Mouse (Mus musculus) kidney, postnatal 10 days (tissue): ENCODE measurements around the gene Rgs13.

Experiments
- DNase-seq: peaks from one replicate; pipeline ENCODE4 v3.0.0; 2021; ENCODE audit warnings: mixed read lengths

Gene Rgs13

GRCm38 (mm10) chr1:144177166-144177565 lies at the start of gene Rgs13:
Rgs13 (minus strand) TSS chr1:144177372.
- no peak for DNase-seq

GRCm38 (mm10) chr1:144215230-144215629 lies 38.1 kb upstream of the Rgs13 start:
- DNase-seq = no peak

- DNase-seq = no peak
These were observed 33.7 kb upstream of the Rgs13 start for GRCm38 (mm10) chr1:144210912-144211311.

GRCm38 (mm10) chr1:144206281-144207061 lies 29.3 kb upstream of the Rgs13 start:
- DNase-seq = no peak

GRCm38 (mm10) chr1:144204766-144205165 lies 27.6 kb upstream of the Rgs13 start:
- DNase-seq = no peak

- DNase-seq = no peak
These were observed 25.8 kb upstream of the Rgs13 start for GRCm38 (mm10) chr1:144202939-144203338.

GRCm38 (mm10) chr1:144200496-144200895 lies 23.3 kb upstream of the Rgs13 start:
- no peak for DNase-seq

GRCm38 (mm10) chr1:144199538-144199937 lies 22.4 kb upstream of the Rgs13 start:
- no peak for DNase-seq

- DNase-seq = peak; percentile 44
These were observed 20.5 kb upstream of the Rgs13 start for GRCm38 (mm10) chr1:144197684-144198083.

- no peak for DNase-seq
These were observed 9.7 kb upstream of the Rgs13 start for GRCm38 (mm10) chr1:144186655-144187396.

- DNase-seq = no peak
These were observed 8.0 kb upstream of the Rgs13 start for GRCm38 (mm10) chr1:144184955-144185715.

GRCm38 (mm10) chr1:144183622-144184021 lies 6.5 kb upstream of the Rgs13 start:
- DNase-seq = no peak

GRCm38 (mm10) chr1:144179559-144179958 lies 2.4 kb upstream of the Rgs13 start:
- DNase-seq = no peak

- DNase-seq = peak; percentile 7
These were observed 1.2 kb upstream of the Rgs13 start for GRCm38 (mm10) chr1:144178281-144178957.

- DNase-seq = no peak
These were observed 448 bp upstream of the Rgs13 start for GRCm38 (mm10) chr1:144177620-144178019.

- no peak for DNase-seq
These were observed 2.4 kb downstream of the Rgs13 start for GRCm38 (mm10) chr1:144174760-144175159.

- no peak for DNase-seq
These were observed 3.6 kb downstream of the Rgs13 start for GRCm38 (mm10) chr1:144173568-144174036.

- no peak for DNase-seq
These were observed 8.3 kb downstream of the Rgs13 start for GRCm38 (mm10) chr1:144168921-144169320.

GRCm38 (mm10) chr1:144167761-144168160 lies 9.4 kb downstream of the Rgs13 start:
- no peak for DNase-seq

- no peak for DNase-seq
These were observed 10.3 kb downstream of the Rgs13 start for GRCm38 (mm10) chr1:144166897-144167296.

GRCm38 (mm10) chr1:144166275-144166674 lies 10.9 kb downstream of the Rgs13 start:
- no peak for DNase-seq

GRCm38 (mm10) chr1:144152526-144152925 lies 24.6 kb downstream of the Rgs13 start:
- DNase-seq = no peak

- DNase-seq = no peak
These were observed 25.0 kb downstream of the Rgs13 start for GRCm38 (mm10) chr1:144152184-144152525.
